Mouse (Mus musculus) G1E (cell line): ENCODE measurements at regions not wholly inside any gene's neighbourhood (a gene's known extent, or its start where the extent isn't known, plus 50 kb on each side); places are given as distances from the start of the nearest gene placed in this dataset.

Experiments used
- ATAC-seq: 2 replicates; pipeline ENCODE4 v1.8.0; 2016; ENCODE audit warnings: mild to moderate bottlenecking; ENCODE audit not compliant: insufficient number of reproducible peaks, poor library complexity, low FRiP score, severe bottlenecking; ENCODE audit errors: extremely low read depth
- DNase-seq: peaks from one replicate; pipeline ENCODE4 v3.0.0; 2012; ENCODE audit warnings: low spot score
- H3K27me3 ChIP-seq: 2 replicates; pipeline ENCODE4 v1.6.1; 2012; ENCODE audit warnings: mild to moderate bottlenecking, low read length, inconsistent platforms; ENCODE audit not compliant: insufficient read depth
- H3K36me3 ChIP-seq: replicated peaks from 2 replicates; pipeline ENCODE3; 2012; ENCODE audit warnings: mild to moderate bottlenecking, inconsistent platforms
- H3K4me1 ChIP-seq: 2 replicates; pipeline ENCODE4 v1.6.1; 2012; ENCODE audit warnings: low read depth, low read length, inconsistent platforms, mixed read lengths; ENCODE audit not compliant: insufficient read depth
- H3K4me3 ChIP-seq: 2 replicates; pipeline ENCODE4 v1.5.1; 2012; ENCODE audit warnings: low read depth, mild to moderate bottlenecking, inconsistent platforms, low read length, moderate library complexity, mixed read lengths
- H3K9me3 ChIP-seq: replicated peaks from 2 replicates; pipeline ENCODE4 v1.6.1; 2012; ENCODE audit warnings: inconsistent platforms
- CTCF ChIP-seq: IDR thresholded peaks from 2 replicates; pipeline ENCODE4 v1.5.1; 2012; ENCODE audit warnings: low read depth, low read length, inconsistent platforms, mixed read lengths
- GATA1 ChIP-seq: IDR thresholded peaks from 2 replicates; pipeline ENCODE4 v1.6.1; 2012; ENCODE audit warnings: borderline replicate concordance, low read length, inconsistent platforms, mixed read lengths
- GATA2 ChIP-seq: IDR thresholded peaks from 2 replicates; pipeline ENCODE4 v1.6.1; 2012; ENCODE audit warnings: low read depth, low read length, inconsistent platforms, borderline replicate concordance
- POLR2AphosphoS5 ChIP-seq: IDR thresholded peaks from 2 replicates; pipeline ENCODE4 v1.6.1; 2012; ENCODE audit warnings: low read depth, low read length, inconsistent platforms; ENCODE audit not compliant: insufficient replicate concordance
- TAL1 ChIP-seq: conservative IDR thresholded peaks from 2 replicates; pipeline ENCODE4 v1.6.1; 2012; ENCODE audit warnings: low read depth, low read length, inconsistent platforms, mixed read lengths

GRCm38 (mm10) chr1:16816572-16816971 lies 723.4 kb upstream of the 4930444P10Rik start:
- Histone ChIP-seq H3K4me1 (no peaks in the 10 kb centered on the region), H3K4me3 (no peak overlapping the region), H3K36me3 (no peaks in the 10 kb centered on the region), H3K27me3 (no peaks in the 10 kb centered on the region; the same call in 1 of the 2 replicates), H3K9me3 (no peaks in the 10 kb centered on the region)
- DNase-seq: no peak
- TF ChIP-seq CTCF: no peak
- no peak for TF ChIP-seq GATA2
- TF ChIP-seq TAL1: no peak
- TF ChIP-seq POLR2AphosphoS5: no peak
- TF ChIP-seq GATA1: no peak
- ATAC-seq: no peak

DNA sequence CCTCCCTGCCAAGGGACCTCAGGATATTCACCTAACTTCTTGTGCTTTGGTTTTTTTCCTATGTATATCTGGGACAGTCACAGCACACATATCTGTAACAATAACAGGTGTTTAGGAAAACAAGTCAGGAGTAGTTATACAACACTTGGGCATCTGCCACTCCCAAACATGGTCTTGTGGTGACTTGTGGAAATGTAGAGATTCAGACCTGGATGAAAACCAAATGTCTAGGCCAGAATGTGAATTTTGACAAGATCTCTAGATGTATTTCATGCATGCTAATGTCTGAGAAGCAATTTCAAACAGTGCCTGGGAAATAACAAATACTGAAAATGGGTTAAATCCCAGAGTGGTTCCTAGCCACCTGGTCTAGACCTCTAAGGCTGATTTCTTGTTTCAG lies 722.6 kb upstream of the 4930444P10Rik start:
- TF ChIP-seq CTCF: no peak
- TF ChIP-seq TAL1: no peak
- no peak for TF ChIP-seq GATA2
- no peak for TF ChIP-seq POLR2AphosphoS5
- TF ChIP-seq GATA1: no peak
- no peaks in the 10 kb centered on the region for H3K36me3 ChIP-seq
- H3K4me1 ChIP-seq: no peaks in the 10 kb centered on the region
- no peaks in the 10 kb centered on the region for H3K9me3 ChIP-seq
- DNase-seq: no peak
- ATAC-seq: no peak
- no peak overlapping the region for H3K4me3 ChIP-seq
- H3K27me3 ChIP-seq: no peaks in the 10 kb centered on the region

DNA sequence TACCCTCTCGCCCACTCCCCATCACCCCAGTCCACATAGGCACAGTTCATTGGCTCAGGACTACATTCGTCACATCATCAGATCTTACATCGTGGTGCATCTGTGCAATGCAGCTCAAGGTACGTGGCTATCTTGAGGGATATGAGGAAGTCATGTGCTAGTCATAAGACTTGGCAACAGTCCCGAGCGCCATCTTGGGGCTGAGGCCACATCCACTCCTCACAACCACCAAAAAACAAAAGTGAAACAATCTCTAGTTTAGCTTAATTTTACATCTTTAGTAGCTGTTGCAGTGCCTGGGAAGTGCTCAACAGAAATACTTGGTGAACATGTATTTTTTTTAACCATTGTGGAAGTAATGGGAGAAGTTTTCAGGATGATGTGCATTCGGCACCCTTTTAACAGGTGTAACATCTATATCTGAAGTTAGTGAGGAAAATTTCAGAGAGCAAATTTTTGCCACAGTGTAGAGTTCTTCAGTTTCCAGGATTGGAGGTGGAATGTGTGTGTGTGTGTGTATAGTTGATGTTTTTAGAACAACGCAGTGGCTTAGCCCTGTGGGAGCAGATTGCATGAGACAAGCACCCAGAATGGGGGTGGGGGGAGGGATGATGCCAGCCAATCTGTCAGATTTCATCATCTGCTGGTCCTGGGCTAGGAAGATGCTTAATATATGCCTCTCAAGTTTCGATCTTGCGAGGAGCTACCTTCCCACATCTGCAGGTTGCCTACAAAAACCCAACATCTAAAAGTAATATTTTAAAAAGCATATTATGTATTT lies 716.4 kb upstream of the 4930444P10Rik start:
- H3K27me3 ChIP-seq: peaks cover 2% of the 10 kb centered on the region; the same call in 1 of the 2 replicates
- H3K4me3 ChIP-seq: no peak overlapping the region
- H3K36me3 ChIP-seq: no peaks in the 10 kb centered on the region
- no peak for DNase-seq
- H3K9me3 ChIP-seq: no peaks in the 10 kb centered on the region
- no peaks in the 10 kb centered on the region for H3K4me1 ChIP-seq
- ATAC-seq: no peak
- TF ChIP-seq GATA1 (no peak), CTCF (no peak), TAL1 (no peak)

DNA sequence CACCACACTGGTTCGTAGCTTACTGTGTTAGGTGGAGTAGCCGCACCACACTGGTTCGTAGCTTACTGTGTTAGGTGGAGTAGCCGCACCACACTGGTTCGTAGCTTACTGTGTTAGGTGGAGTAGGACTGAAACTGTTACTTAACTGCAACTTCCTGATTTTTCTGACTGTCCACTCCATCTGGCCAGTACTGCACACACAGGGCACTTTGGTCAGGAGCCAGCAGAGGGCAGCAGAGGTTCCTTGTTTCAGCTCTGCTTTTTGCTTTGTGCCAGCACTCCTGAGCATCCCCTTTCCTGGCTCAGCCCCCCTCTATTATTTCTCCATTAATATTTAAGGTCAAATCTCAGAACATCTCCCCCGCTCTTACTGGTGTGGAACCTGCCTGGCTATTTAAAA lies 705.2 kb upstream of the 4930444P10Rik start:
- Histone ChIP-seq H3K36me3 (no peaks in the 10 kb centered on the region), H3K27me3 (no peaks in the 10 kb centered on the region), H3K4me1 (no peaks in the 10 kb centered on the region), H3K4me3 (no peak overlapping the region), H3K9me3 (no peaks in the 10 kb centered on the region)
- ATAC-seq (peak; percentile 49), DNase-seq (peak; percentile 11)
- TF ChIP-seq TAL1 (no peak), GATA2 (no peak), CTCF (peak; percentile 70), GATA1 (no peak)

DNA sequence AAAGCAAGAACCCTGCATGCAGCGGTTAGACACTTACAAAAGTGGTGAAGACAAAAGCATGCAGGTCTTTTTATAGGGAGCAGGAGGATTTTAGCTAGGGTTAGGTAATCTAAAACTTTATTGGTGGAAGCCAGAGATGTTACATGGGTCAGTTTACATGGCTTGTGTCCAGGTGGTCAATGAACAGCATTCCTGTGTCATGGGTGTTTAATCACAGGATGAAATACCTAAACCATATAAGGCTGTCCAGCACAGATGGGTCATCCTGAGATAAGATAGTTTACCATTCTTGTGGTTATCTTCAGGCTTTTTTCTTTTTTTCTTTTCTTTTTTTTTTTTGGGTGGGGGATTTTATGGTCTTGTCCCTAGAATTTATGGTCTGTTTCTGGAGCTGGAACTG lies 703.3 kb upstream of the 4930444P10Rik start:
- Histone ChIP-seq H3K36me3 (no peaks in the 10 kb centered on the region), H3K4me3 (no peak overlapping the region), H3K27me3 (no peaks in the 10 kb centered on the region), H3K4me1 (no peaks in the 10 kb centered on the region), H3K9me3 (no peaks in the 10 kb centered on the region)
- TF ChIP-seq GATA2 (no peak), GATA1 (no peak), TAL1 (no peak), CTCF (no peak), POLR2AphosphoS5 (no peak)
- ATAC-seq: no peak
- no peak for DNase-seq

GRCm38 (mm10) chr1:16790733-16791309 lies 697.7 kb upstream of the 4930444P10Rik start:
- DNase-seq: no peak
- no peak for TF ChIP-seq POLR2AphosphoS5
- TF ChIP-seq CTCF: no peak
- no peak for TF ChIP-seq TAL1
- TF ChIP-seq GATA2: no peak
- no peak for TF ChIP-seq GATA1
- Histone ChIP-seq H3K4me1 (no peaks in the 10 kb centered on the region), H3K36me3 (no peaks in the 10 kb centered on the region), H3K9me3 (no peaks in the 10 kb centered on the region), H3K4me3 (no peak overlapping the region), H3K27me3 (peaks cover 5% of the 10 kb centered on the region; the same call in 1 of the 2 replicates)
- ATAC-seq: no peak
